Mouse (Mus musculus) liver, adult 2 months (tissue): ENCODE measurements around the gene Rpl13a.

ENCODE experiments used
- CTCF ChIP-seq: fragments of 200-500 bp; IDR thresholded peaks from 2 replicates; pipeline ENCODE4 v1.5.1; 2011; ENCODE audit warnings: low read depth, low read length, control low read depth
- POLR2A ChIP-seq: fragments of 200-500 bp; IDR thresholded peaks from 2 replicates; pipeline ENCODE4 v1.6.1; 2011; ENCODE audit warnings: low read length, control low read depth; ENCODE audit not compliant: insufficient read depth; ENCODE audit errors: extremely low read depth

DNA sequence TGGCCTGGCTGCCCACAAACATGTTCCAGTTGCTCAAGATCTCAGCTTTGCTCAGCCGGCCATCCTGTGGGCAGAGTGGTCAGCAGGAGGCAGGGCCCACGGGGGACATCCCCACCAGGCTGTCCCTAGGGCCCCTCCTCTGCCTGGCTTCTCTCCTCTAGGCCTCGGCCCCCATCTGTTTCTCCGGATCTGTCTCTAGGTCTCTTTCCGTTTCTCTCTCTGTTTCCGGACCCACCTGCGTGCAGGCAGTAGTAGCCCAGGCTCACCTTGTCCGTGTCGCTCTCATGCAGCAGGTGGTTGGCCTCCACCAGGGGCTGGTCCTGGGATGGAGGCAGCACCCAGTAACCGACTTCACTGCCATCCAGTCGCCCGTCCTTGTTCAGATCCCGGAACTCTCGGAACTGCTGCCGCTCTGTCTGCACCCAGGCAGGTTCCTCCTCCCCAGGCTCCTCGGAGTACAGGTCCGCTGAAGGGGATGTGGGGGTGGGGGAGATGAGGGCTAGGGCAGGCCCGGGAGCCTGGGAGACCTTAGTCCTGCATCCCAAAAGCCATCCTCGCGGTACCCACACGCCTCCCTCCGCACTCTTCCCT is 45.2 kb downstream of the Rpl13a start:
- TF ChIP-seq POLR2A: no peak
- TF ChIP-seq CTCF: no peak
